Mouse (Mus musculus) kidney, embryonic 14.5 days (tissue): ENCODE results near the gene Plppr3. TPM values are rescaled to one million over a fixed set of nuclear protein-coding genes. Genes with fewer than 3 reads are reported as not detected.

Experiments used
- ATAC-seq: fragments of 200-750 bp; cut with Nextera tagmentation; 2 replicates; pipeline ENCODE4 v1.8.0; 2017; ENCODE audit warnings: moderate number of reproducible peaks, mild to moderate bottlenecking, moderate TSS enrichment, moderate library complexity; ENCODE audit not compliant: low FRiP score, low TSS enrichment
- H3K27ac ChIP-seq: fragments of 300-500 bp; sonication (generic); 2 replicates; pipeline ENCODE4 v1.5.1; 2014; ENCODE audit warnings: low read depth, mild to moderate bottlenecking, low read length, moderate library complexity, mixed read lengths
- H3K27me3 ChIP-seq: fragments of 300-500 bp; sonication (generic); 2 replicates; pipeline ENCODE4 v1.6.1; 2014; ENCODE audit warnings: mild to moderate bottlenecking, low read length; ENCODE audit not compliant: control insufficient read depth, insufficient read depth
- H3K36me3 ChIP-seq: fragments of 300-500 bp; sonication (generic); 2 replicates; pipeline ENCODE4 v1.6.1; 2014; ENCODE audit warnings: low read length, mixed read lengths; ENCODE audit not compliant: control insufficient read depth, insufficient read depth
- H3K4me1 ChIP-seq: fragments of 300-500 bp; sonication (generic); 2 replicates; pipeline ENCODE4 v1.6.1; 2014; ENCODE audit warnings: low read length, mixed read lengths; ENCODE audit not compliant: control insufficient read depth, insufficient read depth
- H3K4me2 ChIP-seq: fragments of 300-500 bp; sonication (generic); replicated peaks from 2 replicates; pipeline ENCODE4 v1.6.1; 2014; ENCODE audit warnings: low read depth, mild to moderate bottlenecking, low read length
- H3K4me3 ChIP-seq: fragments of 300-500 bp; sonication (generic); 2 replicates; pipeline ENCODE4 v1.5.1; 2014; ENCODE audit warnings: mild to moderate bottlenecking, low read length
- H3K9ac ChIP-seq: fragments of 300-500 bp; sonication (generic); 2 replicates; pipeline ENCODE4 v1.6.1; 2014; ENCODE audit warnings: low read depth, mild to moderate bottlenecking, low read length, moderate library complexity
- H3K9me3 ChIP-seq: fragments of 300-500 bp; sonication (generic); 2 replicates; pipeline ENCODE4 v1.6.1; 2016; ENCODE audit warnings: low read length; ENCODE audit not compliant: control insufficient read depth
- WGBS: fragments of 180-500 bp; shearing (Covaris S2); extraction: QIAGEN DNeasy Blood & Tissue Kit; methylation state at CpG from one replicate; pipeline ENCODE4 v1.1.7; 2014; 5-methylcytosine and 5-hydroxymethylcytosine counted together
- polyA plus RNA-seq: library from polyadenylated mRNA; unstranded; fragments of >200 nt; fragmentation: Nextera tagmentation; extraction: Ambion mirVana; gene quantifications from 2 replicates; pipeline ENCODE4 v1.2.1, GENCODE M21; 2014

Plppr3 gene
- polyA plus RNA-seq, 1 experiment from 2014 or later = 59.7 TPM

DNA sequence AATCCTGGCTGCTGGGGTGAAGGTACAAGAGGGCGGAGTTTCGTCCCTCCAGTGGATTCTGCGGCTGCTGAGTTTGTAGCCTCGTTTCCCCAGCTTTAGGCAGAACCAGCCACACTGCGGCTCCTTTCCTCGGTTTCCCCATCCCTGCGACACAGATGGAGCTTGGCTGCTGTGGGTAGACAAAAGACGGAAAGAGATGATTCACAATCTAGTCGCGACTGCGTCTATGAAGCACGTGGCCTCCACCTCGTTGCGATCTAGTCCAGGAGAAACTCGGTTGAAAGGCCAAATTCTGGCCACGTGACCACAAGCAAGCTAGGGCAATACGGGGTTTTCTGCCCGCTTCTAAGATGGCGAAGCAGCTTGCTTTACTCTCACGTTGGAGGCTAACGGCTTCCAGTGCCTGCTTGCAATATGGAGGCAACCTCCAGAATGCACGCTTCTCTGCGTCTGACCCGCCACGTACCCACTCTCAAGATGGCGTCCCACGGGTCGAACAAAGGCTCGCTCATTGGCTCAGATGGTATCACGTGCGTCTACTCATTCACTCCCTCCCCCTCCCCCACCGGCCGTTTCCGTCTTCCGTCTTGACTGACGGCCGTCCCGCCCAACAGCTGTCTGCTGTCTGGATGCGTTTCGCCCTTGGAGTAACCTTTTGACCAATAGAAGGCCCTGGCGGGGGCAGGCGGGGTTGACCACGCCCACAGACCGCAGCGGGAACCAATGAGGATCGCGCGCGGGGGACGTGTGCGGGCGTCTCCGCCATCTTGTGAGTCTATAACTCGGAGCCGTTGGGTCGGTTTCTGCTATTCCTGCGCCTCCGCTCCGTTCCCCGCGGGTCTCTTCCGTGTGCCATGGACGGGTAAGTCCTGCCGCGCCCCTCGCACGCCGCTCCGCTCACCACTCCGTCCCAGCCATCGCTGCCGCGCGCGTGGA, 20.3 kb downstream of the Plppr3 start, which contains the start of gene Ptbp1:
Ptbp1 (plus strand) TSS at position 568 of the 936 bp plus-strand sequence.
- H3K27ac ChIP-seq = peak within 1 kb of the TSS; percentile 100
- H3K4me2 ChIP-seq = peak within 1 kb of the TSS; percentile 100
- H3K36me3 ChIP-seq = peaks cover 31% of the 10 kb centered on the region
- WGBS = under 1% methylated on average over 75 of the region's 75 CpGs
- no peaks in the 10 kb centered on the region for H3K9me3 ChIP-seq
- H3K9ac ChIP-seq = peak within 1 kb of the TSS; percentile 100
- H3K4me1 ChIP-seq = peaks cover 46% of the 10 kb centered on the region
- peak within 1 kb of the TSS; percentile 100 for H3K4me3 ChIP-seq
- ATAC-seq = peak; percentile 92
- H3K27me3 ChIP-seq = no peaks in the 10 kb centered on the region

- no peaks in the 10 kb centered on the region for H3K27me3 ChIP-seq
- H3K36me3 ChIP-seq = peaks cover 23% of the 10 kb centered on the region
- H3K9ac ChIP-seq = peak overlapping the region; percentile 100
- peak overlapping the region; percentile 68 for H3K4me2 ChIP-seq
- ATAC-seq = peak; percentile 47
- H3K4me1 ChIP-seq = peaks cover 47% of the 10 kb centered on the region
- H3K4me3 ChIP-seq = peak overlapping the region; percentile 100
- under 1% methylated on average over 15 of the region's 15 CpGs for WGBS
- H3K27ac ChIP-seq = peak overlapping the region; percentile 100
- no peaks in the 10 kb centered on the region for H3K9me3 ChIP-seq
These were observed 21.0 kb downstream of the Plppr3 start for GRCm38 (mm10) chr10:79853392-79853791.

DNA sequence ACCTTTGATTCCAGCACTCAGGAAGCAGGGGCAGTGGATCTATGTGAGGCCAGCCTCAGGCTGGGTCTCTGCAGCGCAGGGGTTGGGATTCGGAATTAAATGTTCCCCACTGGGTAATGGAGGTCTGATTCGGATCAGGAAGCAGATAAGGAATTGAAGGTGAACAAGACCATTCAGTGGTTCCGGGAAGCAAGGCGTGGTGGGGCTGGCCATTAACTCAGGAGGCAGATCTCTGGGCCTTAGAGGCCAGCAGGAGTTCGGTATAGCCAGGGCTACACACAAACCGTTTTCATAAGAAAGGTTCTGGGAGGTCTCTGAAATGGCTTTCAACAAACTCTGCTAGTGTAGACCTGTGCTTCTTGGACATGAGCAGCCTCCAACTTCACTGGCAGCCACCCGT, 21.6 kb downstream of the Plppr3 start:
- Histone ChIP-seq H3K4me3 (peak overlapping the region; percentile 100), H3K27ac (peak overlapping the region; percentile 100), H3K4me1 (peaks cover 41% of the 10 kb centered on the region), H3K36me3 (peaks cover 18% of the 10 kb centered on the region), H3K9me3 (no peaks in the 10 kb centered on the region), H3K4me2 (peak overlapping the region; percentile 68), H3K27me3 (no peaks in the 10 kb centered on the region), H3K9ac (peak overlapping the region; percentile 100)
- ATAC-seq = no peak
- 25% methylated on average over 8 of the region's 8 CpGs for WGBS

DNA sequence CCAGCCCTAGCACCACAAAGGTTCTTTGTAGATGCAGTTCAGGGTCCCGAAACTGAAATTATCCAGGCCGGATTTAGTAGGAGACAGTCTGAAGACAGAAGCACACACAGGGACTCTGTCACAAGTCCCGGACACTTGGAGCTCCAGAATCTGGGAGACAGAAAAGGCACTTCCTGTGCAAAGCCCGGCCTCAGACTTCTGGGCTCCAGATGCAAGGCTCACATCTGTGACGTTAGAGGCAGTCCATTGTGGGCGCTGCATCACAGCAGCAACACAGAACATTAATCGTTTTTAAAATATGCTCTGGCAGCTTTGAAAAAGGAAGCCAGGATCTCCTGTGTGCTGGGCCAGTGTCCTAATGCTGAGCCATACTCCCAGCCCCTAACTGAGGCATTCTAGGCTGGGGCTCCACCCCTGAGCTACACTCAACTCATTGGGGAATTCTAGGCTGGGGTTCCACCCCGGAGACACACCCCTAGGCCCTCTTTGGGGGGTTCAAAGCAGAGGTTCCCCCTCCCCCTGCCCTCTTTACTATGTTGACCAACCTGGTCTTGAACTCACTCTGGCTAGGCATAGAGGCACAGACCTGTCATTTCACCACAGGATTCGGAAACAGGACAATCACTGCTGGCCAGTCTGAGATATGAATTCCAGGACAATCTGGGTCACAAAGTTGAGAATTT, 22.2 kb downstream of the Plppr3 start:
- WGBS = 41% methylated on average over 9 of the region's 9 CpGs
- ATAC-seq = no peak

DNA sequence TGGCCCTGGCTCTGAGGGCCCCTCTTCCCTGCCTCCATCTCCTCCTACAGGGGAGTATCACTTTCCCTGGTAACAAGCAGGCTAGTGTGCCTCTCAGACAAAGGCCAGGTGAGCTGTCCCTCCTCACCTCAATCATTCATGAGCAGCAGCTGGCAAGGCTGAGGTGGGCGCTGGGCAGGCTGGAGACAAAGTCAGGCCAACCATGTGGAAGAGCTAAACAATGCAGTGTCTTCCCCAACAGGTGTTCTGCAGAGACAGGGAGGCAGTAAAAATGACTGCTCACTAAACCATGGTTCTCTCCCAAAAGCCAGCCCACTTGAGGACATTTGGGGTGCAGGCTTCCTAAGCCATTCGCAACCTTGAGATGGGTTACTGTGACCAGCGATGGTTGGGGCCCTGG, 22.8 kb downstream of the Plppr3 start:
- Histone ChIP-seq H3K27me3 (no peaks in the 10 kb centered on the region), H3K4me2 (peak overlapping the region; percentile 68; the same call in 1 of the 2 replicates), H3K27ac (peak overlapping the region; percentile 100), H3K4me1 (peaks cover 31% of the 10 kb centered on the region), H3K9me3 (no peaks in the 10 kb centered on the region), H3K9ac (peak overlapping the region; percentile 100; the same call in 1 of the 2 replicates), H3K36me3 (peaks cover 6% of the 10 kb centered on the region), H3K4me3 (0 out of 2 replicates have a peak overlapping the region, but pooled peaks have one; percentile 10)
- WGBS = 65% methylated on average over 3 of the region's 3 CpGs
- ATAC-seq = no peak

More for the DNA sequence above, 22.2 kb downstream of the Plppr3 start:
- Histone ChIP-seq H3K9me3 (no peaks in the 10 kb centered on the region), H3K4me2 (peak overlapping the region; percentile 68), H3K27me3 (no peaks in the 10 kb centered on the region), H3K4me3 (peak overlapping the region; percentile 100; the same call in 1 of the 2 replicates), H3K9ac (peak overlapping the region; percentile 100; the same call in 1 of the 2 replicates), H3K36me3 (peaks cover 12% of the 10 kb centered on the region), H3K27ac (peak overlapping the region; percentile 100), H3K4me1 (peaks cover 35% of the 10 kb centered on the region)

DNA sequence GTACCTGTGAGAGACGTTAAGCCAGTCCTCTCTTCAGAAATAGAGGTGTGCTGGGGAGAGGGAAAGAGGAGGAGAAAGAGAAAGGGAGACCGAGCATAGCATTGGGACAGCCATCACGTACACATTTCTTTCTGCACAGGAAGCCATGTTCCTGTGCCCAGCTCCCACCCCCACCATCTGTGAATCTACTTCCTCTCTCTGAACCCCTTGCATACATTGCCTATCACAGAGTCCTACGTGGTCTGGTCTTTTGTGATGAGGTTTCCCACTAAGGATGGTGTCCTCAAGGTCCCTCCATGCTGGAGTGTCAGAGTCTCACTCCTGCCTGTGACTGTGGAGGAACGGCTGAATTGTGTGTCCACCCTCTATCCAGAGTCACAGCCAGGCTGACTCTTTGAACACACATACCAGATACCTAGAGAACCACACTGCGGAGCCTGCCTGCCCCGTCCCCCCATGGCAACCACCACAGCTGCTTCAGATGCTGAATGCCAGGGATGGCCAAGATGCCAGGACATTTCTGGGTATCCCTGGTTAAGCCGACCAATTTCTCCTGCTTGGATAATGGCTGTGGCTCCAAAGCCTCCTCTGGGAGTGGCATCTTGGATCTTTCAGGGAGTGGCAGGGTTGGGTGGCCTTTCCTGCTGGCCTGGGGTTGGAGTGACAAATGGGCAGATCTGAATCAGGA, 24.3 kb downstream of the Plppr3 start:
- Histone ChIP-seq H3K9me3 (no peaks in the 10 kb centered on the region), H3K36me3 (no peaks in the 10 kb centered on the region), H3K4me1 (peaks cover 30% of the 10 kb centered on the region), H3K27me3 (no peaks in the 10 kb centered on the region), H3K4me2 (no peak overlapping the region), H3K4me3 (no peak overlapping the region), H3K27ac (no peak overlapping the region), H3K9ac (no peak overlapping the region)
- ATAC-seq = no peak
- WGBS = 84% methylated on average over 8 of the region's 8 CpGs

DNA sequence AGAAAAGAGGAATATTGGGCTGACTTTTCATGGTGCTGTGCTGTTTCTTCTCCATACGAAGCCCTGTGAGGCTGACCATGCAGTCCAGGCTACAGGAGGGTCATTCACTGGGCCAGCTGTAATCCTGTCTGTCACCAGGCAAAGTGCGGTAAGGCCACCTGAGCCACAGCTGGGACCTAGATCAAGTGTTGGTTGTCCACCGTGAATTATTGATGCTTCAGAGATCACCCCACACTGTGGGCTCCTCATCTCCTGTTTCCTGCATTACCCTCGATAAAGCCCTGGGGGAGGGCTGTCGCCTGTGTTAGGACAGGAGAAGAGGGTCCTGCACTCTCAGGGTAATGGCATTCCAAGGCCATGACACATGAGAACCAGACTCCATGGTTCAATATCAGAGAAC, 27.9 kb downstream of the Plppr3 start:
- Histone ChIP-seq H3K9ac (no peak overlapping the region), H3K9me3 (no peaks in the 10 kb centered on the region), H3K4me3 (no peak overlapping the region), H3K4me2 (no peak overlapping the region), H3K27ac (peak overlapping the region; percentile 31; the same call in 1 of the 2 replicates), H3K27me3 (no peaks in the 10 kb centered on the region), H3K36me3 (no peaks in the 10 kb centered on the region), H3K4me1 (peaks cover 29% of the 10 kb centered on the region)
- 18% methylated on average over 5 of the region's 5 CpGs for WGBS
- peak; percentile 70 for ATAC-seq

GRCm38 (mm10) chr10:79843476-79843875, 31.0 kb downstream of the Plppr3 start:
- no peak overlapping the region for H3K4me2 ChIP-seq
- no peak overlapping the region for H3K4me3 ChIP-seq
- peaks cover 27% of the 10 kb centered on the region for H3K4me1 ChIP-seq
- no peaks in the 10 kb centered on the region for H3K9me3 ChIP-seq
- H3K36me3 ChIP-seq = no peaks in the 10 kb centered on the region
- H3K27me3 ChIP-seq = no peaks in the 10 kb centered on the region
- H3K27ac ChIP-seq = no peak overlapping the region
- H3K9ac ChIP-seq = no peak overlapping the region
- 61% methylated on average over 6 of the region's 6 CpGs for WGBS
- ATAC-seq = no peak
